Mouse (Mus musculus) heart, postnatal 0 days (tissue): ENCODE measurements at regions not wholly inside any gene's neighbourhood (a gene's known extent, or its start where the extent isn't known, plus 50 kb on each side); places are given as distances from the start of the nearest gene placed in this dataset.

Source experiments
- CTCF ChIP-seq: IDR thresholded peaks from 2 replicates; pipeline ENCODE4 v1.5.1; 2016; ENCODE audit warnings: antibody characterized with exemption, control low read depth, low read depth
- EP300 ChIP-seq: IDR thresholded peaks from 2 replicates; pipeline ENCODE4 v1.6.1; 2016; ENCODE audit warnings: antibody characterized with exemption, low read depth

- TF ChIP-seq CTCF: no peak
- TF ChIP-seq EP300: no peak
Measured at GRCm38 (mm10) chr16:62509321-62509720, 277.3 kb downstream of the Nsun3 start.
